Mouse (Mus musculus): ENCODE measurements around the gene Grcc10. TPM values are rescaled to one million over a fixed set of nuclear protein-coding genes. Genes with fewer than 3 reads are reported as not detected.
A peak's percentile ranks its signal among the peaks of the same experiment; 100 is the strongest.

The Grcc10 gene
- polyA plus RNA-seq, 1 experiment from 2014 or later: 710 TPM

GRCm38 (mm10) chr6:124755831-124756595, 14.8 kb upstream of the Grcc10 start, which contains the start of the genes Gm45234 and Atn1:
TSS of gene Gm45234 (minus strand) at chr6:124756021.
TSS of gene Atn1 (minus strand) at chr6:124756524.
- ATAC-seq: peak; percentile 68
- Histone ChIP-seq H3K4me1 (replicated peaks) (peaks cover 55% of the 10 kb centered on the region), H3K27me3 (no peaks in the 10 kb centered on the region), H3K4me2 (replicated peaks) (peak within 1 kb of the TSS; percentile 79), H3K27ac (peak within 1 kb of the TSS; percentile 98), H3K9me3 (no peaks in the 10 kb centered on the region), H3K36me3 (no peaks in the 10 kb centered on the region; the same call in 1 of the 2 replicates), H3K9ac (replicated peaks) (peak within 1 kb of the TSS; percentile 95), H3K4me3 (replicated peaks) (peak within 1 kb of the TSS; percentile 84)
- under 1% methylated on average over 51 of the region's 100 CpGs for WGBS

GRCm38 (mm10) chr6:124755306-124755705, 14.1 kb upstream of the Grcc10 start:
- no peaks in the 10 kb centered on the region for H3K27me3 ChIP-seq
- peaks cover 55% of the 10 kb centered on the region for H3K4me1 ChIP-seq (replicated peaks)
- H3K4me3 ChIP-seq (replicated peaks): peak overlapping the region; percentile 84
- no peak for ATAC-seq
- no peaks in the 10 kb centered on the region; the same call in 1 of the 2 replicates for H3K36me3 ChIP-seq
- peak overlapping the region; percentile 98 for H3K27ac ChIP-seq
- H3K9me3 ChIP-seq: no peaks in the 10 kb centered on the region
- H3K4me2 ChIP-seq (replicated peaks): peak overlapping the region; percentile 79
- peak overlapping the region; percentile 95 for H3K9ac ChIP-seq (replicated peaks)
- WGBS: 0% methylated on average over 3 of the region's 3 CpGs

GRCm38 (mm10) chr6:124753861-124754260, 12.7 kb upstream of the Grcc10 start:
- ATAC-seq: no peak
- H3K4me2 ChIP-seq (replicated peaks): peak overlapping the region; percentile 79; the same call in 1 of the 2 replicates
- H3K36me3 ChIP-seq: peaks cover 10% of the 10 kb centered on the region
- H3K27me3 ChIP-seq: no peaks in the 10 kb centered on the region
- no peak overlapping the region for H3K4me3 ChIP-seq (replicated peaks)
- WGBS: 95% methylated on average over 2 of the region's 2 CpGs
- no peak overlapping the region for H3K27ac ChIP-seq
- H3K9me3 ChIP-seq: no peaks in the 10 kb centered on the region
- no peak overlapping the region for H3K9ac ChIP-seq (replicated peaks)
- peaks cover 48% of the 10 kb centered on the region for H3K4me1 ChIP-seq (replicated peaks)

DNA sequence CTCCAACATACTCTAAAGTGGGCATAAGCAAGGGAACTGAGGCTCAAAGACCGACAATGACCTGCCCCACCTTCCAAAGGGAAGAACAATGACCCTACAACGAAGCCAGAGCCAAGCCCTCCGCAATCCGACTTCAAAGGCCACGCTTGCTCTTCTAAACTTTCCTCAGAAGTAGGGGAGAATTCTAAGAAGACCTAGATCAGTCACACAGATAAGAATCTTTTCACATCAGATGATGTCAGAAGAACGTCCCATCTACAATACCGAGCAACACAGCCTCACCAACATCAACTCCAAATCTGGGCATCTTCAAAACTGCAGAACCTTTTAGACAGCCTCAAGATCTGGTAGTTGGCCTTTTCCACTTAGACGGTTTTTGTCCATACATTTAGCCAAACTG, 9.2 kb upstream of the Grcc10 start:
- peaks cover 41% of the 10 kb centered on the region for H3K4me1 ChIP-seq (replicated peaks)
- H3K27me3 ChIP-seq: no peaks in the 10 kb centered on the region
- H3K36me3 ChIP-seq: peaks cover 34% of the 10 kb centered on the region
- H3K27ac ChIP-seq: no peak overlapping the region
- no peak overlapping the region for H3K9ac ChIP-seq (replicated peaks)
- no peak for ATAC-seq
- no peaks in the 10 kb centered on the region for H3K9me3 ChIP-seq
- no peak overlapping the region for H3K4me2 ChIP-seq (replicated peaks)
- 85% methylated on average over 8 of the region's 8 CpGs for WGBS
- no peak overlapping the region for H3K4me3 ChIP-seq (replicated peaks)

DNA sequence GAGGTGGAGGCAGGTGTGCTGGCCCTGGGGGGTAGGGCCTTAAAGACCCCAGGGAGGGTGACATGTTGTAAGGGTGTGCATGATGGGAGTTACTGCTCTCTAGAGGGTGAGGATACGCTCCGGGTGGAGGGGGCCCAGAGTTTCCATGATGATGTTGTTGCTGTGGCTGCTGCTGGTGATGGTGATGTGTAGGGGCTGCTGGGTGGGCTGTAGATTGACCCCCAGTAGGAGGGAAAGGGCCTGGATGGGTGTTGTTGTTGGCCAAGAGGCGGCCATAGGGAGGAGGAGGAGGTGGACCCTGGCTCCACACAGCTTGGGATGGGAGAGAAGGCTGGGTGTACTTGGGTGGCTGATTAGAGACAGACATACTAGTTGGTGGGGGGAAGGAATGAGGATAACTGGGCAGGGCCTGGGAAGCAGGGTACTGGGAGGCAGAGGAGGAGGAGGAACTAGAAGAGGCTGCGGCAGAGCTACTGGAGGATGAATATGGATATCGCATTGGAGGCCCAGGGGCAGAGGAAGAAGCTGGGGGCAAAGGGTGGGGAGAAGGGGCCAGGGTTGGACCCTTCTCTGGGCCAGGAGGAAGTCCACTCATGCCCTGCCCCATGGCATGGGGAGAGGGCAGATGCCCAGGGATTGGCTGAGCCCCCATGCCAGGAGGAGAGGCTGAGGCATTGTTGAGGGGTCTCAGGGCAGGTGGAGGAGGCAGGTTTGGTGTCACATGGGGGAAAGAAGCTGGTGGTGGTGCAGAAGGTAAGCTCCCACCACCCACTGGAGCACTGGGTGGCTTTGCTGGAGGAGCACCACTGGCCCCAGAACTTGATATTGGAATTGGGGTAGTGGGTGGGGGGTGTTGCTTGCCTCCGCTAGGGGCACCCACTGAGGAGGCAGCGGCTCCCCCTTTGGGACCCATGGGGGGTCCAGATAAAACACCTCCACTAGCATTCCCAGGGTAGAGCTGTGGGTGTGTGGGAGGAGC, 5.8 kb upstream of the Grcc10 start:
- H3K9ac ChIP-seq (replicated peaks): peak overlapping the region; percentile 80; the same call in 1 of the 2 replicates
- H3K4me1 ChIP-seq (replicated peaks): peaks cover 24% of the 10 kb centered on the region
- H3K4me3 ChIP-seq (replicated peaks): peak overlapping the region; percentile 50
- peak; percentile 3; the same call in 1 of the 2 replicates for ATAC-seq
- H3K36me3 ChIP-seq: peaks cover 59% of the 10 kb centered on the region
- no peaks in the 10 kb centered on the region for H3K27me3 ChIP-seq
- H3K27ac ChIP-seq: peak overlapping the region; percentile 93
- H3K4me2 ChIP-seq (replicated peaks): peak overlapping the region; percentile 97
- 90% methylated on average over 7 of the region's 7 CpGs for WGBS
- no peaks in the 10 kb centered on the region for H3K9me3 ChIP-seq

GRCm38 (mm10) chr6:124746296-124746605, 5.1 kb upstream of the Grcc10 start:
- Histone ChIP-seq H3K4me1 (replicated peaks) (peaks cover 29% of the 10 kb centered on the region), H3K4me3 (replicated peaks) (peak overlapping the region; percentile 50), H3K4me2 (replicated peaks) (peak overlapping the region; percentile 97), H3K9me3 (no peaks in the 10 kb centered on the region), H3K9ac (replicated peaks) (peak overlapping the region; percentile 80), H3K36me3 (peaks cover 59% of the 10 kb centered on the region), H3K27ac (peak overlapping the region; percentile 93), H3K27me3 (no peaks in the 10 kb centered on the region)
- peak; percentile 18; the same call in 1 of the 2 replicates for ATAC-seq
- WGBS: 12% methylated on average over 8 of the region's 8 CpGs

GRCm38 (mm10) chr6:124745490-124746295, 4.5 kb upstream of the Grcc10 start:
- peaks cover 29% of the 10 kb centered on the region for H3K4me1 ChIP-seq (replicated peaks)
- peak overlapping the region; percentile 80 for H3K9ac ChIP-seq (replicated peaks)
- H3K9me3 ChIP-seq: no peaks in the 10 kb centered on the region
- ATAC-seq: peak; percentile 83
- peaks cover 59% of the 10 kb centered on the region for H3K36me3 ChIP-seq
- peak overlapping the region; percentile 93 for H3K27ac ChIP-seq
- peak overlapping the region; percentile 97 for H3K4me2 ChIP-seq (replicated peaks)
- H3K27me3 ChIP-seq: no peaks in the 10 kb centered on the region
- WGBS: under 1% methylated on average over 85 of the region's 85 CpGs
- peak overlapping the region; percentile 50 for H3K4me3 ChIP-seq (replicated peaks)

DNA sequence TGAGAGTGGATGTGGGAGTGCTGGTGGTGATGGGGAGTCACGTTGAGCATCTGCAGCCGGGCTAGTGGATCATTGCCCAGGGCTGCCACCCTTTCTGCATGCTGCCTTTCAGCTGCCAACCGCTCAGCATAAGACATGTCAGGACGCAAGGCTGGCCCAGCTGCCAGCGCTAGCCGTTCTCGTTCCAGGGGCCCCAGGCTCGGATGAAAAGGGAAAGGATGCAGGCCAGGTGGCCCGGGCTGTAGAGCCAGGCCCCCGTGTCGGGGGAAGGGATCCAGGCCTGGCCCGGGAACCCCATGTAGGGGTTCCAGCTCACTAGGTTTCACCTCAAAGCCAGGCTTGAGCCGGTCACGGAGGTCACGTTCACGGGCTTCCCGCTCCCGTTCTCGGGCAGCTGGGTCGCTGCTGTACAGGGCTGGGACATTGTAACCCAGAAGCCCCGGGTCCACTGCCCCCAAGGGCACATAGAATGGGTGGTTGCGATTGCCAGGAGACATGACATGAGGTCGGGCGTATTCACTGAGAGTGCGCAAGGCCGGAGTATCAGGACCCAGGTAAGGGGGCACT, 3.7 kb upstream of the Grcc10 start:
- 73% methylated on average over 26 of the region's 26 CpGs for WGBS
- no peak; the same call in 1 of the 2 replicates for ATAC-seq
- Histone ChIP-seq H3K4me2 (replicated peaks) (peak overlapping the region; percentile 97), H3K9me3 (no peaks in the 10 kb centered on the region), H3K27ac (peak overlapping the region; percentile 93), H3K4me1 (replicated peaks) (peaks cover 33% of the 10 kb centered on the region), H3K36me3 (peaks cover 59% of the 10 kb centered on the region), H3K4me3 (replicated peaks) (peak overlapping the region; percentile 50), H3K9ac (replicated peaks) (peak overlapping the region; percentile 80), H3K27me3 (no peaks in the 10 kb centered on the region)

DNA sequence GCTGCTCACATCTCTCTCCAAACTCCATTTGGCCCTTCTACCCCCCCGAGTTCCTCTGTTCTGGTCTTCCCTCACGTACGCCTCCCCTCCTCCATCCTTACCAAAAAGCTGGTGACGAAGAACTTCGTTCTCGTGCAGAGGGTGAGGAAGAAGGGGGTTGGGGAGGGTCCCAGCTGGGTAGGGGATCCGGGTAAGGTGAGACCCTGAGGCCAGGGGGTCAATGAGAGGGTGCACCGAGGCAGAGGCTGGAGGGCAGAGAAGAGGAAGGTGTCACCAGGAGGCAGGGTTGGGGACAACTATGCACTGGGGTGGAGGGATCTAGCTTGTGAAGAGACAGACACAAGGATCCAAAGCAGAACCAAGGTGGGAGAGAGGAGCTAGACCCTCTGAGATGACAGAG, 2.5 kb upstream of the Grcc10 start:
- H3K4me1 ChIP-seq (replicated peaks): peaks cover 45% of the 10 kb centered on the region
- no peak overlapping the region for H3K4me2 ChIP-seq (replicated peaks)
- WGBS: 93% methylated on average over 8 of the region's 8 CpGs
- no peaks in the 10 kb centered on the region for H3K27me3 ChIP-seq
- no peak overlapping the region for H3K4me3 ChIP-seq (replicated peaks)
- no peak for ATAC-seq
- H3K27ac ChIP-seq: no peak overlapping the region
- no peaks in the 10 kb centered on the region for H3K9me3 ChIP-seq
- peaks cover 54% of the 10 kb centered on the region for H3K36me3 ChIP-seq
- no peak overlapping the region for H3K9ac ChIP-seq (replicated peaks)

DNA sequence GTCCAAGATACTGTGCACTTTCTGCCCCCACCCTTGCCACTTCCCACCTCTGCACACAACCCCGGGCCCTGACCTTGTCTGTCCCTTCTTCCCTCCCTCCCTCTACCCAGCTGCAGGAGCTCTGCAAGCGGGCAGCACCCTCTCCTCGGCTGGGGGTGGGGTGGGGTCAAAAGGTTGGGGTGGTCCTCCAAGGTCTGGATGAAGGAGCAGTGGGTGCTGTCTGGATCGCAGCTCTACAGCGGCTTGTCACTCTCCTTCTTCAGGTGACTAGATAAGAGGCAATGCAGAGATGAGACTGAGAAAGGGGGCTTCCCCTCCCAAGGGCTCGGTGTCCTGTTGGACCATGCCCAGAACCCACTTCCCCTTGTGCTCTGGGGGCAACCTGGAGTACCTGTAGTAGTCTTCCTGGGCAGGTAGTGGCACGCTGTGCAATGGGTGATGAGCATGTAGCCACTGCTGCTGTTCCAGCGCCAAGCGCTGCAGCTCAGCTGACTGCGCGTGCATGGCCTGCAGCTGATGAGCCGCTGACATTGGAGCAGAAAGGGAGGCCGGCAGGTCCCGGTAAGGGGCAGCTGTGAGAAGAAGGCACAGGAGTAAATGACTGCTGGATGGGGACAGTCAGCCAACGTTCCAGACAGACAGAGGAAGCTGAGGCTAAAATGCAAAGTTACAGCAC, 1.8 kb upstream of the Grcc10 start:
- H3K27ac ChIP-seq: no peak overlapping the region
- no peak for ATAC-seq
- H3K4me3 ChIP-seq (replicated peaks): no peak overlapping the region
- WGBS: 93% methylated on average over 15 of the region's 15 CpGs
- peaks cover 51% of the 10 kb centered on the region for H3K4me1 ChIP-seq (replicated peaks)
- peaks cover 47% of the 10 kb centered on the region for H3K36me3 ChIP-seq
- H3K27me3 ChIP-seq: no peaks in the 10 kb centered on the region
- no peaks in the 10 kb centered on the region for H3K9me3 ChIP-seq
- no peak overlapping the region for H3K4me2 ChIP-seq (replicated peaks)
- peak overlapping the region; percentile 33; the same call in 1 of the 2 replicates for H3K9ac ChIP-seq (replicated peaks)

Data from midbrain, embryonic 13.5 days (tissue).